Mouse (Mus musculus) hindbrain, embryonic 14.5 days (tissue): ENCODE data around the gene Tcam1. TPM values are rescaled to one million over a fixed set of nuclear protein-coding genes. Genes with fewer than 3 reads are reported as not detected.

Experiments used
- ATAC-seq: fragments of 200-750 bp; cut with Nextera tagmentation; 2 replicates; pipeline ENCODE4 v1.8.0; 2017; ENCODE audit warnings: moderate number of reproducible peaks, mild to moderate bottlenecking, moderate TSS enrichment, moderate library complexity; ENCODE audit not compliant: low FRiP score
- DNase-seq: peaks from one replicate; pipeline ENCODE4 v3.0.0-alpha.2; 2015; ENCODE audit warnings: low spot score
- H3K27ac ChIP-seq: fragments of 300-500 bp; sonication (generic); 2 replicates; pipeline ENCODE4 v1.5.1; 2014; ENCODE audit warnings: mild to moderate bottlenecking, moderate library complexity
- H3K27me3 ChIP-seq: fragments of 300-500 bp; sonication (generic); 2 replicates; pipeline ENCODE4 v1.6.1; 2014; ENCODE audit warnings: mild to moderate bottlenecking, low read length, mixed read lengths; ENCODE audit not compliant: control insufficient read depth, insufficient read depth
- H3K36me3 ChIP-seq: fragments of 300-500 bp; sonication (generic); replicated peaks from 2 replicates; pipeline ENCODE4 v1.6.1; 2014; ENCODE audit not compliant: control insufficient read depth, insufficient read depth
- H3K4me1 ChIP-seq: fragments of 300-500 bp; sonication (generic); replicated peaks from 2 replicates; pipeline ENCODE4 v1.6.1; 2014; ENCODE audit warnings: antibody characterized with exemption, low read length, mixed read lengths; ENCODE audit not compliant: control insufficient read depth, insufficient read depth
- H3K4me2 ChIP-seq: fragments of 300-500 bp; sonication (generic); replicated peaks from 2 replicates; pipeline ENCODE4 v1.6.1; 2014; ENCODE audit warnings: mild to moderate bottlenecking, moderate library complexity
- H3K4me3 ChIP-seq: fragments of 300-500 bp; sonication (generic); replicated peaks from 2 replicates; pipeline ENCODE4 v1.5.1; 2014; ENCODE audit warnings: mild to moderate bottlenecking, low read length
- H3K9ac ChIP-seq: fragments of 300-500 bp; sonication (generic); 2 replicates; pipeline ENCODE4 v1.6.1; 2014
- H3K9me3 ChIP-seq: fragments of 300-500 bp; sonication (generic); 2 replicates; pipeline ENCODE4 v1.6.1; 2016; ENCODE audit warnings: low read length; ENCODE audit not compliant: control insufficient read depth
- WGBS: fragments of 180-500 bp; shearing (Covaris S2); extraction: QIAGEN DNeasy Blood & Tissue Kit; methylation state at CpG from one replicate; pipeline ENCODE4 v1.1.7; 2014; 5-methylcytosine and 5-hydroxymethylcytosine counted together
- polyA plus RNA-seq: library from polyadenylated mRNA; unstranded; fragments of >200 nt; fragmentation: Nextera tagmentation; extraction: Ambion mirVana; gene quantifications from 2 replicates; pipeline ENCODE4 v1.2.1, GENCODE M21; 2014

Gene Tcam1
- polyA plus RNA-seq, 1 experiment from 2014 or later, result 0.08 TPM

DNA sequence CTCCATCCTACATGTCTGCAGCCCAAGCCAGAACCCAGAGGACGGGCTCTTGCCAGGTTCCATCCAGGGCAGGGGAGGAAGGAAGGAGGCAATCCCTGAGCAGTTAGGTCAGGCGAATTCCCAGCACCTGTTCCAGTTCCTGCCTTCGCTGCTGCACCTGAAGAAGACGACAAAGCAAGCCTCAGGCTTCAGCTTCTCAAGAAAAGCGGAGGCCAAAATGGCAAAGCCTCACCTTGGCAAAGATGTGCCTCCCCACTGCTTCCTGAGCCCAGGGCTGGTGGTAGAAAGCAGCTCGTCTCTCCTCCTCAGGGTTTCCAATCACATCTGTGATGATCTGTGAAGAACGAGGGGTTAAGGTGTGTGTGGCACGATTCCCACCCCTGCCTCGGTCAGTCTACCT, 12.5 kb upstream of the Tcam1 start:
- no peak overlapping the region for H3K4me3 ChIP-seq
- H3K9ac ChIP-seq, result no peak overlapping the region
- DNase-seq, result no peak
- H3K27ac ChIP-seq, result no peak overlapping the region
- H3K4me1 ChIP-seq, result peaks cover 16% of the 10 kb centered on the region
- peaks cover 74% of the 10 kb centered on the region for H3K36me3 ChIP-seq
- H3K4me2 ChIP-seq, result no peak overlapping the region
- no peaks in the 10 kb centered on the region for H3K9me3 ChIP-seq
- WGBS, result 90% methylated on average over 9 of the region's 9 CpGs
- ATAC-seq, result no peak
- no peaks in the 10 kb centered on the region for H3K27me3 ChIP-seq

DNA sequence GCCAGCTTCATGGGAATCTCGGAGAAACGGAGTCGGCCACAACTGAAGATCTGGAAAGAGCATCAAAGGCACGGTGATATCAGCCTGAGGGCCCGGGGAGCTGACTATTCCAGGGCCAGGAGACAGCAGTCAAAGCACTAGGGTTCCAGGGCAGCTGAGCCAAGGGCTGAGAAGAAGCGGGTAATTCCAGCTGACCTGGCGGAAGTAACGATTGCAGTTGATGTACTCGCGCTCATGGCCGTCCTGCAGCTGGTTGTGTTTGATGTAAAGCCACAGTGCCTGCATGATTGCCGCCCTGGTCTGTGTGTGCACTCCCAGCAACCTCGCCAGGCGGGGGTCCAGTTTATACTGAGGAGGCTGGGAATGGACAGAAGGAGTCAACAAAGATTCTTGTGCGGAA, 11.5 kb upstream of the Tcam1 start:
- DNase-seq (no peak), ATAC-seq (no peak)
- Histone ChIP-seq H3K27ac (no peak overlapping the region), H3K27me3 (no peaks in the 10 kb centered on the region), H3K4me2 (no peak overlapping the region), H3K9me3 (no peaks in the 10 kb centered on the region), H3K36me3 (peaks cover 67% of the 10 kb centered on the region), H3K9ac (no peak overlapping the region), H3K4me1 (peaks cover 20% of the 10 kb centered on the region), H3K4me3 (no peak overlapping the region)
- 94% methylated on average over 15 of the region's 15 CpGs for WGBS

DNA sequence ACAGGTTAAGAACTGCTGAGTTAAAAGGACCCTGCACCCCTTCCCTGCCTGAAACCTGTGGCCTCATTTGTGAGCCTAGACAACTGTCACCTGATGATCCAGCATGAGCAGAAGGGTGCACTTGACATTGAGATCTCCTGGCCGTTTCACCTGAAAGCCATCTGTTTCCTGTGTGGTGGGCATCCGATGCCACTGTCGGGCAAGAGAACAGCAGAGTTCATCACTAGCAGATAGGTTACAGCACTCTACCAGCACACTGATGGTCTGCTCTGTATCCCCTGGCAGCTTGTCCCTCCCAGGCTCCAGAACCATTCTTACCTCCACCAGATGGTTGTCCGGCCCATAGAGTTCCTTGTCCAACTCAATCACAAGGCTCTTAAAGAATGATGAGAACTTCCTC, 10.9 kb upstream of the Tcam1 start:
- H3K36me3 ChIP-seq, result peaks cover 65% of the 10 kb centered on the region
- no peak for ATAC-seq

DNA sequence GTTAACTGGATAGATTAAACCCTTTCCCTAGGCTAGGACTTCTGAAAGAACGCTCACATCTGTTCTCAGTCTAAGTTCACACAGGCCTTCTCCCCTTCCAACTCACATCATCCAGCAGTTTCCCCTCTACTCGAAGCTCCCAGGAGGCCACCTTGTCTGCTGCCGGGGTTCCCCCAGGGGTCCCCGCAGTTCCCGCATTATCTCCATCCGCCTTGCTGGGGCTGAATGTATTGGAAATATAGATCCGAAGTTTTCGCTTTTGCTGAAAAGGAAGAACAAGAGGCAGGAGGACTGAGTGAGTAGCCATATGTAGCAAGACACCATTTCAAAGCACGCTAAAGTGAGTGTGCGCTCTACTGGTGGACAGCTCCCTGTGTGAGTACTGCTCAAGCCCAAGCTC, 10.0 kb upstream of the Tcam1 start:
- H3K27me3 ChIP-seq, result no peaks in the 10 kb centered on the region
- peaks cover 25% of the 10 kb centered on the region for H3K4me1 ChIP-seq
- H3K9me3 ChIP-seq, result no peaks in the 10 kb centered on the region
- H3K4me2 ChIP-seq, result no peak overlapping the region
- H3K36me3 ChIP-seq, result peaks cover 57% of the 10 kb centered on the region
- H3K9ac ChIP-seq, result no peak overlapping the region
- no peak overlapping the region for H3K4me3 ChIP-seq
- no peak overlapping the region for H3K27ac ChIP-seq
- 90% methylated on average over 10 of the region's 10 CpGs for WGBS
- DNase-seq (no peak), ATAC-seq (no peak)

More for the DNA sequence above, 10.9 kb upstream of the Tcam1 start:
- WGBS, result 97% methylated on average over 4 of the region's 4 CpGs
- no peak for DNase-seq
- Histone ChIP-seq H3K27me3 (no peaks in the 10 kb centered on the region), H3K4me3 (no peak overlapping the region), H3K4me2 (no peak overlapping the region), H3K27ac (no peak overlapping the region), H3K4me1 (peaks cover 20% of the 10 kb centered on the region), H3K9ac (no peak overlapping the region), H3K9me3 (no peaks in the 10 kb centered on the region)

DNA sequence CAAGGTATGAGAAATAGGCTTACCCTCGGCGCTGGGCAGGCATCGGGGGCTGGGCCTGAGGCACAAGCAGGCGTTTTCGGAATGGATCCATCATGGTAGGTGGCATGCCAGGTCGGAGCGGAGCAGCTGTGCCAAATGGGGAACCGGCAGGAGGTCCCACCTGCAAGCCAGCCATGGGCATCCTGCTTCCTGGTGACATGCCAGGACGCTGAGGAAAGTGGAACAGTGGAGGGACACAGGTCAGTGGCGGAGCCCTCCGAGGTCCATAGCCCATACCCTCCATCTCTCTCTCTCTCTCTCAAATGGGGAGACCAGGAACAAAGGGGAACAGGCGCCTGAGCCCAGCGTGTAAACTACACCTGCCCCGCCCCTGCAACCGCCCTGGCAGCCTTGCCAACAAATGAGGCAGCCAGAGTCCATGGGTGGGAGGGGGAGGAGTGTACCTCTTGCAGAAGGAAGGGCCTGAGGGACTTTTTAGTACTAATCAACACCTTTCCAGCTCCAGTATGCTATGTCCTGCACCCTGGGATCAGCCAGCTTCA, 9.1 kb upstream of the Tcam1 start:
- H3K4me3 ChIP-seq, result no peak overlapping the region
- peak overlapping the region; percentile 71 for H3K27ac ChIP-seq
- peaks cover 47% of the 10 kb centered on the region for H3K36me3 ChIP-seq
- no peak overlapping the region for H3K9ac ChIP-seq
- ATAC-seq (no peak), DNase-seq (no peak)
- H3K4me2 ChIP-seq, result peak overlapping the region; percentile 13
- H3K9me3 ChIP-seq, result no peaks in the 10 kb centered on the region
- no peaks in the 10 kb centered on the region for H3K27me3 ChIP-seq
- peaks cover 29% of the 10 kb centered on the region for H3K4me1 ChIP-seq
- 69% methylated on average over 15 of the region's 15 CpGs for WGBS

DNA sequence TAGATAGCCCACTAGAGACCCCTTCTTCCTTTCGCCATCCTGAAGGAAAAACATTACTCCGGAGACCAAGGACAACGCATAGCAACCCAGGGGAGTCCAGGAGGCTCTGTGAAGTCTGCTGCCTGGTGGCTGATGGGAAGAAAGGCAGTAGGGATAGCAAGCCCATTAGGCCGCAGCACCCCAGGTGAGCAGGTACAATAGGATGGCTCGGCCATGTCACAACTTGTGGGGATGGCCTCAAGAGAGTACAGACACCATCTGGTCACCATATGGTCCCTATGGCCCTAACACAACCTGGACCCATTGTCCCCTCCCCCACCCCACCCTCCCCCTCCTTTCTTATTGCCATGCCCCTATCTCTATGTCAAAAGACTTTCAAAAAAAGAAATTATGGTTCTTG, 8.6 kb upstream of the Tcam1 start:
- Histone ChIP-seq H3K27ac (peak overlapping the region; percentile 71), H3K4me3 (no peak overlapping the region), H3K27me3 (no peaks in the 10 kb centered on the region), H3K4me2 (peak overlapping the region; percentile 13), H3K9me3 (no peaks in the 10 kb centered on the region), H3K4me1 (peaks cover 29% of the 10 kb centered on the region), H3K36me3 (peaks cover 42% of the 10 kb centered on the region), H3K9ac (no peak overlapping the region)
- 46% methylated on average over 5 of the region's 5 CpGs for WGBS
- ATAC-seq (no peak), DNase-seq (no peak)

DNA sequence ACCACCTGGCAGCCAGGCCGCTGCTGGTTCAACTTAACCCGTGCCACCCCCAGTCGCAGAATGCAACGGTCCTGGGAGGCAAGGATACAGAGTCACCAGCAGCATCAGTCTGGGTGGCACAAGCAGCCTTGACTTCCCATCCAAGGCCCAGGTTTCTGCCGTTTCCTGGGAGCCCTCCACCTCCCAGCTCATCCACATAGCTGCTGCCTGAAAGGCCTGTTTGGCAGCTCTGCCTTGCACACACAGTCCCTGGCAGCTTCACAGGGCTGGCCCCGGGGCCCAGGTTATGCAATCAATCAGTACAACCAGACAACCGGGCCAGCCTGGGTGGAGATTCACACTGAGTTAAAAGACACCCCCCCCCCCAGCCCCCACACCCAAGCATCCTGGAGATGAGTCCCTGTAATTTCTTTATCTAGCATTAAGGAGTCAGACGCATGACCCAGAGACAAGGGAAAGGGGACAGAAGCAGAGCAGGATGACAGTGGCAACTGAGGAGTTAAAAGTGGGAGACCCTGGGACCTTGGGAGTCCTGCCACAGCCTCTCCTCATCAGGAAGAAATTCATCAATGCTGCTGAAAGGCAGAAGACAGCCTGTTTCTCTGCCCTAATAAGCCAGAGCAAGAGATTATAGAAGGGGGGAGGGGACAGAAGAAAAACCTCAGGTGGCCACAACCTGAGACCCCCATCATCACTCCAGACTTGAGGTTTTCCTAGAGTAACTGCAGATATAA, 8.0 kb upstream of the Tcam1 start:
- ATAC-seq (no peak), DNase-seq (no peak)
- Histone ChIP-seq H3K27me3 (no peaks in the 10 kb centered on the region), H3K27ac (peak overlapping the region; percentile 71), H3K4me2 (peak overlapping the region; percentile 13), H3K9me3 (no peaks in the 10 kb centered on the region), H3K36me3 (peaks cover 36% of the 10 kb centered on the region), H3K9ac (peak overlapping the region; percentile 0; the same call in 1 of the 2 replicates), H3K4me3 (no peak overlapping the region), H3K4me1 (peaks cover 29% of the 10 kb centered on the region)
- 38% methylated on average over 8 of the region's 8 CpGs for WGBS

DNA sequence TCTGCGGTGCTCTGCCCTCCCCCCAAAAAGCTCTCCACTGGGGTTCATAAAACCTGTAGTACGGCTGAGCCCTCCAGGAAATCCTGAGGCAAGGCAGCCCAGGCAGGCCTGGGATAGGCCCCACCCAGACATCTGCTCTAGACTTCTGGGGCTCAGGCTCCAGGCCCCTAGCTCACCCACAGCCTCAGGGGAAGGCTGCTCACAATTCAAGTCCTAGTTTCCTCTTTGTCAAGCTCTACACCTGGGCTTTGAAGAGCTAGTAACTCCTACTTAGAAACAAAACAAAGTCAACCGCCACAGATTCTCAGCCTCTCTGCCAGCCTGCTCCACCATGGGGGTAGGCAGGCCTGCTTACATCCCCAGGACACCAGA, 7.4 kb upstream of the Tcam1 start:
- peak overlapping the region; percentile 71 for H3K27ac ChIP-seq
- H3K27me3 ChIP-seq, result no peaks in the 10 kb centered on the region
- H3K4me1 ChIP-seq, result peaks cover 29% of the 10 kb centered on the region
- 31% methylated on average over 3 of the region's 3 CpGs for WGBS
- H3K9me3 ChIP-seq, result no peaks in the 10 kb centered on the region
- ATAC-seq (no peak), DNase-seq (no peak)
- peaks cover 31% of the 10 kb centered on the region for H3K36me3 ChIP-seq
- no peak overlapping the region; the same call in 1 of the 2 replicates for H3K4me2 ChIP-seq
- H3K9ac ChIP-seq, result peak overlapping the region; percentile 0; the same call in 1 of the 2 replicates
- H3K4me3 ChIP-seq, result no peak overlapping the region

DNA sequence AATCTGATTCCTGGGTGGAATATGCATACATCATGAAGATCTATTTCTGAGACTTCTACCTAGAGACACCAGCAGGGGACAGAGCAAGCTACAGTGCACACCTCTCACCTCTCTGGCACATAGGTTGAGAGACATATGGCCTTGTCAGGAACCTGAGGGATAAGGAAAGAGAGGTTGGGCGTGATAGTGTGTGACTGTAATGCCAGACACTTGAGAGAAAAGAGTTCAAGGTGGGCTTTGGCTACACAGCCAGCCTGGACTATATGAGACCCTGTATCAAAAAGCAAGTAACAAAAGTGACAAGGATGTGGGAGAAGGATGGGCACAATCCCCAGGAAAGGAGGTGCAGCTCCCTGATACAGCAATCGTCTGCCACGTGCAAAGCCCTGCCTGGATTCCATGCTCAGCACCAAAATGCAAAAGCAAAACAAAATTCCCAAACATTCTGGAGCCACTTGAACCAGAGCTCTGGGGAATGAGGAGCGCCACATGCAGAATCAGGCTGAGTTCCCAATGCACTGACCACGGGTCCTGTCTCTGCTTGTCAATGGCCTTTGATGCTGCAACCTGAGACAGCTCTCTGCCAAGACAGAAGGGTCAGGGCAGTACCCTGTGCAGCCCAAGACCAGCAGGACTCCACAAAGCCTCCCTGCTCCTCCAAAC, 5.2 kb upstream of the Tcam1 start:
- Histone ChIP-seq H3K4me1 (peaks cover 29% of the 10 kb centered on the region), H3K4me3 (peak overlapping the region; percentile 87), H3K9me3 (no peaks in the 10 kb centered on the region), H3K4me2 (peak overlapping the region; percentile 80), H3K36me3 (peaks cover 8% of the 10 kb centered on the region), H3K9ac (peak overlapping the region; percentile 94), H3K27ac (peak overlapping the region; percentile 83; the same call in 1 of the 2 replicates), H3K27me3 (no peaks in the 10 kb centered on the region)
- ATAC-seq (no peak), DNase-seq (no peak)
- 48% methylated on average over 5 of the region's 5 CpGs for WGBS
